ENCODE assay signal across 16 mouse cellular contexts in genomic region chr1:178571885-178572444, GRCm38 (mm10). TPM values are rescaled to one million over a fixed set of nuclear protein-coding genes. Genes with fewer than 3 reads are reported as not detected.
A peak's percentile ranks its signal among the peaks of the same experiment; 100 is the strongest.
DNase-seq lines count a peak whose midpoint lies in the region; ATAC-seq lines count a peak whose summit lies in the region.
"Had no signal": no experiment of that assay in that cellular context is flagged by ENCODE, and none has a peak within 500 bp of the region (broad histone marks: within the 10 kb centered on the region; RNA-seq: fewer than 3 reads in every experiment).

No protein-coding gene starts in this region.

- H3K4me2 ChIP-seq in forebrain, embryonic 15.5 days (replicated peaks), result no peak overlapping the region
- no peak overlapping the region for H3K4me2 ChIP-seq in limb, embryonic 12.5 days
- H3K4me2 ChIP-seq: stomach, embryonic 15.5 days had no signal

- DNase-seq in forebrain, embryonic 10.5 days (ENCODE audit: extremely low spot score, low spot score), result peak; percentile 38
- DNase-seq in ES-CJ7 (ENCODE audit: low read depth, low spot score), result peak; percentile 50
- DNase-seq in embryo, embryonic 11 days, result peak; percentile 38
- DNase-seq in layer of hippocampus, adult 11-12 months (ENCODE audit: low spot score), result no peak
- no peak for DNase-seq in kidney, postnatal 25 days
- DNase-seq: cerebellum, postnatal 14 days; gastrocnemius, adult 2 months; heart, adult 11 months; heart, postnatal 4 days; layer of hippocampus, postnatal 36 days; lung, postnatal 36 days had no signal

- 31% methylated on average over 13 of the region's 13 CpGs for WGBS in forebrain, embryonic 10.5 days
- 14% methylated on average over 13 of the region's 13 CpGs for WGBS in forebrain, embryonic 15.5 days
- WGBS in limb, embryonic 12.5 days, result 23% methylated on average over 13 of the region's 13 CpGs

- 0 out of 2 replicates have a peak overlapping the region, but pooled peaks have one; percentile 48 for H3K27ac ChIP-seq in forebrain, embryonic 10.5 days
- no peak overlapping the region for H3K27ac ChIP-seq in forebrain, embryonic 15.5 days (replicated peaks)
- peak overlapping the region; percentile 77 for H3K27ac ChIP-seq in limb, embryonic 12.5 days
- H3K27ac ChIP-seq: gastrocnemius, adult 2 months; stomach, embryonic 15.5 days had no signal

- H3K9ac ChIP-seq in forebrain, embryonic 15.5 days (replicated peaks), result no peak overlapping the region
- no peak overlapping the region for H3K9ac ChIP-seq in limb, embryonic 12.5 days (replicated peaks)
- H3K9ac ChIP-seq: stomach, embryonic 15.5 days had no signal

- no peak for ATAC-seq in forebrain, embryonic 15.5 days (replicated peaks)
- ATAC-seq in limb, embryonic 12.5 days (ENCODE audit: insufficient number of reproducible peaks, insufficient read depth, low FRiP score, low TSS enrichment, low read depth), result no peak; the same call in 1 of the 2 replicates
- no peak for ATAC-seq in granulocyte monocyte progenitor cell, adult 5-6 weeks (replicated peaks; ENCODE audit: poor library complexity, severe bottlenecking)
- ATAC-seq: inflammation-experienced regulatory T-cells, adult 6 months had no signal

- peaks cover 14% of the 10 kb centered on the region for H3K27me3 ChIP-seq in forebrain, embryonic 10.5 days (ENCODE audit: poor library complexity, severe bottlenecking)
- no peaks in the 10 kb centered on the region for H3K27me3 ChIP-seq in forebrain, embryonic 15.5 days
- no peaks in the 10 kb centered on the region for H3K27me3 ChIP-seq in limb, embryonic 12.5 days
- H3K27me3 ChIP-seq: stomach, embryonic 15.5 days had no signal

- H3K9me3 ChIP-seq in forebrain, embryonic 10.5 days, result peaks cover 8% of the 10 kb centered on the region; the same call in 1 of the 2 replicates
- H3K9me3 ChIP-seq in forebrain, embryonic 15.5 days, result 0 out of 2 replicates have a peak, but pooled peaks cover 10% of the 10 kb centered on the region
- peaks cover 9% of the 10 kb centered on the region; the same call in 1 of the 2 replicates for H3K9me3 ChIP-seq in limb, embryonic 12.5 days
- H3K9me3 ChIP-seq: stomach, embryonic 15.5 days had no signal

- H3K36me3 ChIP-seq in forebrain, embryonic 10.5 days (replicated peaks), result no peaks in the 10 kb centered on the region
- H3K36me3 ChIP-seq in forebrain, embryonic 15.5 days, result no peaks in the 10 kb centered on the region
- peaks cover 14% of the 10 kb centered on the region for H3K36me3 ChIP-seq in limb, embryonic 12.5 days

- H3K4me3 ChIP-seq in forebrain, embryonic 10.5 days, result no peak overlapping the region
- no peak overlapping the region for H3K4me3 ChIP-seq in forebrain, embryonic 15.5 days
- H3K4me3 ChIP-seq in limb, embryonic 12.5 days (replicated peaks), result no peak overlapping the region
- H3K4me3 ChIP-seq: gastrocnemius, adult 2 months; stomach, embryonic 15.5 days had no signal

- H3K4me1 ChIP-seq in forebrain, embryonic 10.5 days, result peaks cover 62% of the 10 kb centered on the region
- H3K4me1 ChIP-seq in forebrain, embryonic 15.5 days, result 0 out of 2 replicates have a peak, but pooled peaks cover 4% of the 10 kb centered on the region
- H3K4me1 ChIP-seq in limb, embryonic 12.5 days (replicated peaks), result peaks cover 72% of the 10 kb centered on the region
- H3K4me1 ChIP-seq: stomach, embryonic 15.5 days had no signal

RNA-seq across cellular contexts. Expression of gene Kif26b, which starts 43.0 kb away (rescaled TPM):
- polyA plus RNA-seq in forebrain, embryonic 10.5 days (2016; fragmentation: Nextera tagmentation; extraction: Ambion mirVana), result 4.6 and 4.7 TPM in 2 replicates
- 4.3 and 4.5 TPM in 2 replicates for polyA plus RNA-seq in forebrain, embryonic 15.5 days (2015; fragmentation: Nextera tagmentation; extraction: Ambion mirVana)
- polyA plus RNA-seq in limb, embryonic 12.5 days (2016; fragmentation: Nextera tagmentation; extraction: Ambion mirVana), result 32.0 and 33.2 TPM in 2 replicates
- total RNA-seq in granulocyte monocyte progenitor cell, adult 5-6 weeks (2014; fragmentation: Nextera tagmentation), result 0.04 and 0.21 TPM in 2 replicates
- under 0.01 and 0.21 TPM in 2 replicates for total RNA-seq in granulocyte monocyte progenitor cell, adult 5-6 weeks (2017)
- polyA plus RNA-seq: inflammation-experienced regulatory T-cells, adult 6 months had no signal

Comparison
In these comparisons a context has a peak if more than half of its experiments do, and no peak if none do; other contexts are left out.
1. DNase-seq: peak in forebrain, embryonic 10.5 days (single experiment), ES-CJ7 (single experiment) and embryo, embryonic 11 days (single experiment); none in layer of hippocampus, adult 11-12 months (single experiment) and kidney, postnatal 25 days (0 of 2).